Mouse (Mus musculus) neural tube, embryonic 14.5 days (tissue): Measurements from ENCODE around the gene Zfp277. TPM values are rescaled to one million over a fixed set of nuclear protein-coding genes. Genes with fewer than 3 reads are reported as not detected.

Experiments
- ATAC-seq: fragments of 200-750 bp; cut with Nextera tagmentation; 2 replicates; pipeline ENCODE4 v1.8.0; 2017; ENCODE audit warnings: low read depth, mild to moderate bottlenecking, moderate TSS enrichment, moderate library complexity
- H3K27ac ChIP-seq: fragments of 300-500 bp; sonication (generic); 2 replicates; pipeline ENCODE4 v1.5.1; 2014; ENCODE audit warnings: low read depth, mild to moderate bottlenecking, control low read depth, low read length, moderate library complexity, mixed read lengths
- H3K27me3 ChIP-seq: fragments of 300-500 bp; sonication (generic); 2 replicates; pipeline ENCODE4 v1.6.1; 2014; ENCODE audit warnings: low read length; ENCODE audit not compliant: control insufficient read depth, insufficient read depth
- H3K36me3 ChIP-seq: fragments of 300-500 bp; sonication (generic); 2 replicates; pipeline ENCODE4 v1.6.1; 2014; ENCODE audit warnings: low read length, mixed read lengths; ENCODE audit not compliant: control insufficient read depth, insufficient read depth
- H3K4me1 ChIP-seq: fragments of 300-500 bp; sonication (generic); 2 replicates; pipeline ENCODE4 v1.6.1; 2014; ENCODE audit warnings: low read length; ENCODE audit not compliant: control insufficient read depth, insufficient read depth
- H3K4me2 ChIP-seq: fragments of 300-500 bp; sonication (generic); 2 replicates; pipeline ENCODE4 v1.6.1; 2014; ENCODE audit warnings: mild to moderate bottlenecking, low read depth, low read length, control low read depth
- H3K4me3 ChIP-seq: fragments of 300-500 bp; sonication (generic); 2 replicates; pipeline ENCODE4 v1.5.1; 2014; ENCODE audit warnings: low read depth, low read length, control low read depth, mixed read lengths
- H3K9ac ChIP-seq: fragments of 300-500 bp; sonication (generic); replicated peaks from 2 replicates; pipeline ENCODE4 v1.6.1; 2014; ENCODE audit warnings: low read depth, mild to moderate bottlenecking, control low read depth, low read length, mixed read lengths
- H3K9me3 ChIP-seq: fragments of 300-500 bp; sonication (generic); 2 replicates; pipeline ENCODE4 v1.6.1; 2016; ENCODE audit warnings: low read length; ENCODE audit not compliant: control insufficient read depth
- WGBS: fragments of 180-500 bp; shearing (Covaris S2); extraction: QIAGEN DNeasy Blood & Tissue Kit; methylation state at CpG from one replicate; pipeline ENCODE4 v1.1.7; 2014; 5-methylcytosine and 5-hydroxymethylcytosine counted together
- polyA plus RNA-seq: library from polyadenylated mRNA; unstranded; fragments of >200 nt; fragmentation: Nextera tagmentation; extraction: Ambion mirVana; gene quantifications from 2 replicates; pipeline ENCODE4 v1.2.1, GENCODE M21; 2014

Zfp277 gene
- polyA plus RNA-seq, 1 experiment from 2014 or later = 30.6 TPM

DNA sequence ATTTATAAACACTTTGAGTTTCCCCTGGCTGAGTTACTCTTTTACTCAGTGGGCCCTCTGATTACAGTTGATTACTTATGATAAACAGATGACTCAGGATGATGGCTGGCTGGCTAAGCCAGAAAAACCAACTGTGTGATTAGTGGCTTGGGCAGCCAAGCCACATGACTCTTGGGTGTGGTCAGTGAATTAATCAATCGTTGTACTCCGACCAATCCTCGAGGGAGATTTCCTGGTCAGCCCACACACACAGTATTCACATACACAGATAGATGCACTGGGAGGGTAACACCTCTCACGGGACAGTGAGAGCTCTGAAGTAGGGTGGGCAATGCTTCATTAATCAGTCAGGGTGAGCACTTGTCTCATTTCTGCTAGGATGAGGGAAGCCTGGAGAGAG is 97.5 kb downstream of the Zfp277 start:
- ATAC-seq = no peak
- 64% methylated on average over 4 of the region's 4 CpGs for WGBS
- Histone ChIP-seq H3K27me3 (no peaks in the 10 kb centered on the region), H3K4me3 (no peak overlapping the region), H3K9ac (no peak overlapping the region), H3K36me3 (no peaks in the 10 kb centered on the region), H3K4me1 (no peaks in the 10 kb centered on the region), H3K9me3 (no peaks in the 10 kb centered on the region), H3K27ac (no peak overlapping the region), H3K4me2 (no peak overlapping the region)

- WGBS = 34% methylated on average over 10 of the region's 10 CpGs
- Histone ChIP-seq H3K4me1 (no peaks in the 10 kb centered on the region), H3K27ac (no peak overlapping the region), H3K36me3 (no peaks in the 10 kb centered on the region), H3K27me3 (no peaks in the 10 kb centered on the region), H3K4me3 (no peak overlapping the region), H3K4me2 (no peak overlapping the region), H3K9ac (no peak overlapping the region), H3K9me3 (no peaks in the 10 kb centered on the region)
- ATAC-seq = peak; percentile 56
Measured at GRCm38 (mm10) chr12:40347060-40347698, 98.5 kb downstream of the Zfp277 start.

DNA sequence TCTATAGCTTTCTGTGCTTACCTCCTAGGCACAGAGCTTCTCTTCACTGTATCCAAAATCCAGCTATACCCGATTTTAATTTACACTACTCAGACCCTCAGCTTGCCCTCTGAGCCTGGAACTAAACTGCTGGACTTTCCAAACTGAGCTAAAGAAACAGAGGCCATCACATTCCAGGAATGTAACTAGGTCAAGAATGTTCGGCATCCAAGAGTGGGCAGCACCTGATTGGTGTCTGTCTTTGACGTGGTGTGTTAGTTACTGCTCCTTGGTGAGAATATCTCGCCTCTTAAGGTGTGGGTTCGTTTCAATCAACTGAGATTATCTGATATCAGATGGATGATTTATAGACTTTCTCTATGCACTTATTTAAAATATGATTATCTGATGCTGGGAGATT is 104.3 kb downstream of the Zfp277 start:
- H3K9ac ChIP-seq = no peak overlapping the region
- no peaks in the 10 kb centered on the region for H3K9me3 ChIP-seq
- H3K27me3 ChIP-seq = no peaks in the 10 kb centered on the region
- no peak overlapping the region for H3K4me3 ChIP-seq
- WGBS = 79% methylated on average over 5 of the region's 5 CpGs
- ATAC-seq = no peak
- H3K27ac ChIP-seq = no peak overlapping the region
- H3K4me2 ChIP-seq = no peak overlapping the region
- no peaks in the 10 kb centered on the region for H3K4me1 ChIP-seq
- no peaks in the 10 kb centered on the region for H3K36me3 ChIP-seq

- WGBS = 97% methylated on average over 3 of the region's 3 CpGs
- no peak for ATAC-seq
- no peak overlapping the region for H3K4me3 ChIP-seq
Measured at GRCm38 (mm10) chr12:40335303-40335702, 110.4 kb downstream of the Zfp277 start.

GRCm38 (mm10) chr12:40331467-40331866 is 114.2 kb downstream of the Zfp277 start:
- no peaks in the 10 kb centered on the region for H3K9me3 ChIP-seq
- H3K4me2 ChIP-seq = no peak overlapping the region
- no peak for ATAC-seq
- 94% methylated on average over 3 of the region's 3 CpGs for WGBS
- no peaks in the 10 kb centered on the region for H3K4me1 ChIP-seq
- H3K27ac ChIP-seq = no peak overlapping the region
- H3K27me3 ChIP-seq = no peaks in the 10 kb centered on the region
- H3K9ac ChIP-seq = no peak overlapping the region
- H3K36me3 ChIP-seq = no peaks in the 10 kb centered on the region
- no peak overlapping the region for H3K4me3 ChIP-seq

More at GRCm38 (mm10) chr12:40335303-40335702, 110.4 kb downstream of the Zfp277 start:
- Histone ChIP-seq H3K27me3 (no peaks in the 10 kb centered on the region), H3K36me3 (no peaks in the 10 kb centered on the region), H3K27ac (no peak overlapping the region), H3K9me3 (no peaks in the 10 kb centered on the region), H3K4me1 (no peaks in the 10 kb centered on the region), H3K9ac (no peak overlapping the region), H3K4me2 (no peak overlapping the region)

- no peaks in the 10 kb centered on the region for H3K9me3 ChIP-seq
- ATAC-seq = no peak; the same call in 1 of the 2 replicates
- no peak overlapping the region for H3K27ac ChIP-seq
- 62% methylated on average over 5 of the region's 5 CpGs for WGBS
- no peaks in the 10 kb centered on the region for H3K4me1 ChIP-seq
- no peak overlapping the region for H3K4me3 ChIP-seq
- H3K27me3 ChIP-seq = no peaks in the 10 kb centered on the region
- no peak overlapping the region for H3K9ac ChIP-seq
- H3K36me3 ChIP-seq = no peaks in the 10 kb centered on the region
- no peak overlapping the region for H3K4me2 ChIP-seq
Measured at GRCm38 (mm10) chr12:40327012-40327660, 118.6 kb downstream of the Zfp277 start.

- no peaks in the 10 kb centered on the region for H3K27me3 ChIP-seq
- ATAC-seq = no peak
- H3K4me2 ChIP-seq = no peak overlapping the region
- H3K27ac ChIP-seq = no peak overlapping the region
- H3K36me3 ChIP-seq = no peaks in the 10 kb centered on the region
- WGBS = 83% methylated on average over 5 of the region's 5 CpGs
- no peak overlapping the region for H3K4me3 ChIP-seq
- H3K9me3 ChIP-seq = no peaks in the 10 kb centered on the region
- no peaks in the 10 kb centered on the region for H3K4me1 ChIP-seq
- no peak overlapping the region for H3K9ac ChIP-seq
Measured at GRCm38 (mm10) chr12:40325582-40325981, 120.1 kb downstream of the Zfp277 start.

DNA sequence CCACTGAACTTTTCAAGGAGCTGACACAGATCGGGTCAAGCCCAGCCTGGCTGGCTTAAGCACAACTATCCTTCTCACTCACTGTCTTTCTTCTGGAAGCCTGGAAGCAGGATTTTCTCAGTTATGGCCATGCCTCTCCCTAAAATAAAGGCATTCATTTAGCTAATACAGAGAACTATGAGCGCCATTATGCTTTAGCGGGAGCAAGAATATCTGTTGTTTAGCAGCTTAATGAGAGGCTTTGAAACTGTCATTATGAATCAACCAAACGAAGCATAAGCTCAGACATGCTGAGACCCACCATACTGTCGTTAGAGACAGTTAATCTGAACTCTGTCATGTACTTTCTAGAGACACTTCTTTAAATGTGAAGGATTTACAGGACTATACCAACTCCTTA is 120.9 kb downstream of the Zfp277 start:
- no peaks in the 10 kb centered on the region for H3K9me3 ChIP-seq
- WGBS = 50% methylated on average over 5 of the region's 5 CpGs
- H3K4me2 ChIP-seq = no peak overlapping the region
- H3K4me3 ChIP-seq = no peak overlapping the region
- no peaks in the 10 kb centered on the region for H3K27me3 ChIP-seq
- no peak for ATAC-seq
- no peaks in the 10 kb centered on the region for H3K4me1 ChIP-seq
- H3K36me3 ChIP-seq = no peaks in the 10 kb centered on the region
- H3K9ac ChIP-seq = no peak overlapping the region
- no peak overlapping the region for H3K27ac ChIP-seq

- Histone ChIP-seq H3K27me3 (no peaks in the 10 kb centered on the region), H3K4me3 (no peak overlapping the region), H3K36me3 (no peaks in the 10 kb centered on the region), H3K27ac (no peak overlapping the region), H3K4me1 (no peaks in the 10 kb centered on the region), H3K9me3 (no peaks in the 10 kb centered on the region), H3K4me2 (no peak overlapping the region), H3K9ac (no peak overlapping the region)
- no peak for ATAC-seq
- WGBS = 90% methylated on average over 2 of the region's 2 CpGs
Measured at GRCm38 (mm10) chr12:40315146-40315545, 130.6 kb downstream of the Zfp277 start.
